Mouse (Mus musculus) neutrophil, adult 59 days (primary cell): ENCODE results near the gene Daw1. TPM values are rescaled to one million over a fixed set of nuclear protein-coding genes. Genes with fewer than 3 reads are reported as not detected.

Experiments
- total RNA-seq, 2 experiments: library from RNA; stranded (reverse); gene quantifications; 1 replicate in 1 of 2; 2 replicates in 1 of 2; pipeline ENCODE4 v1.2.4; 2023

The Daw1 gene
- not detected for total RNA-seq

GRCm38 (mm10) chr1:83159603-83160002 lies at the start of gene Daw1:
Gene Daw1, plus strand, starts transcription at chr1:83159752.

DNA sequence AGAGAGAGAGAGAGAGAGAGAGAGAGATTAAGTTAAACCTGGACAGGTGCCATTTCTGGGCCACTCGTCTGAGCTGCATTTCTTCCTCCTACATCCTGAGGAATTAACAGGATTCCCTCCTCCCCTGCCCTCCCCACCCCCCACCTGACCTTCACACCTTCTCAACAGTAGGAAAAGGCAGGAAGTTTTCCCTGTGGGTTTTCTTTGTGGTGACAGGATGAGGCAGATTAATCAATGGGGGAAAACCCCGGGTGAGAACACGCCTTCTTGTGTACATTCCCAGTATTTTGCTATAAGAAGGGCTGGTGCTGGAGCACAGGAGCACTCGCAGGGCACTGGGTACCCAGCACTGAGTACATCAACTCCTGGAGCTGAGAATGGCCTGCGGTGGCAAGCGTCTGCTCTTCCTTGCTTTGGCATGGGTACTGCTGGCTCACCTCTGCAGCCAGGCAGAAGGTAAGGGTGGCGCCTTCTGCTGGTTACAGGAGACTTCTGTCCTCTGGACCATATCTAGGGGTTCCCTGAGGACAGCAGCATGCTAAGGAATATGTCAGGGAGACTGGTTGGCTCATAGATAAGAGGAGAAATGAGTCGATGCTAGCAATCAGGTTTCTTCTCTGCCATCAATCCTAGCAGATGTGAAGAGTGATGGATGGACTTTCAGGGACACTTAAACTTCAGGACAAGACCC lies 43.0 kb upstream of the Daw1 start, which contains the start of gene Ccl20:
Gene Ccl20, plus strand, starts transcription at position 320 of the 691 bp plus-strand sequence.

Other genes starting within 250 kb of the Daw1 start
- gene A030005L19Rik, start 246.4 kb upstream of the Daw1 start, total RNA-seq = not detected
- not detected for gene A030014E15Rik, start 234.8 kb upstream of the Daw1 start, total RNA-seq
- not detected for gene Gm6217, start 228.4 kb upstream of the Daw1 start, total RNA-seq
- not detected for gene A030003K21Rik, start 216.4 kb upstream of the Daw1 start, total RNA-seq
- not detected for gene Gm7544, start 203.7 kb upstream of the Daw1 start, total RNA-seq
- not detected for gene Gm47955, start 199.5 kb upstream of the Daw1 start, total RNA-seq
- not detected for gene Gm47959, start 159.2 kb upstream of the Daw1 start, total RNA-seq
- not detected for gene Slc19a3, start 121.3 kb upstream of the Daw1 start, total RNA-seq
- not detected for gene Krtap28-10, start 117.3 kb upstream of the Daw1 start, total RNA-seq
- not detected for gene Gm47969, start 114.8 kb upstream of the Daw1 start, total RNA-seq
- gene A030005K14Rik, start 100.4 kb upstream of the Daw1 start, total RNA-seq = not detected
- not detected for gene Krtap28-13, start 98.8 kb upstream of the Daw1 start, total RNA-seq
- gene Ccl20, start 43.0 kb upstream of the Daw1 start, total RNA-seq = not detected
- not detected for gene Sphkap, start 248.4 kb downstream of the Daw1 start, total RNA-seq